Mouse (Mus musculus) frontal cortex, adult (tissue): ENCODE measurements around the gene Gm609.
"Not testable (repeated sequence)": the region's sequence is repeated elsewhere in the genome, so short reads cannot be mapped to it uniquely, and the experiment has no call there.

Experiments
- ATAC-seq: cut with Nextera tagmentation; 2 replicates; pipeline ENCODE4 v1.9.2; 2017; ENCODE audit warnings: mild to moderate bottlenecking, moderate library complexity, mixed read lengths; ENCODE audit not compliant: low TSS enrichment

Gene Gm609

GRCm38 (mm10) chr16:45492927-45493326, at the start of gene Gm609:
TSS of gene Gm609 (minus strand) at chr16:45492969.
- ATAC-seq = no peak

GRCm38 (mm10) chr16:45542108-45542507, 49.3 kb upstream of the Gm609 start:
- ATAC-seq = no peak

- not testable (repeated sequence) for ATAC-seq
Measured at GRCm38 (mm10) chr16:45538342-45538741, 45.6 kb upstream of the Gm609 start.

GRCm38 (mm10) chr16:45535009-45535408, 42.2 kb upstream of the Gm609 start, which contains the start of gene Slc9c1:
TSS of gene Slc9c1 (plus strand) at chr16:45535309.
- no peak for ATAC-seq

GRCm38 (mm10) chr16:45531950-45532349, 39.2 kb upstream of the Gm609 start, which contains the start of gene Gm17783:
TSS of gene Gm17783 (minus strand) at chr16:45532050.
- ATAC-seq = no peak

- ATAC-seq = no peak
Measured at GRCm38 (mm10) chr16:45525551-45525950, 32.8 kb upstream of the Gm609 start.

- no peak for ATAC-seq
Measured at GRCm38 (mm10) chr16:45495326-45495725, 2.6 kb upstream of the Gm609 start.

GRCm38 (mm10) chr16:45476991-45477390, 15.8 kb downstream of the Gm609 start:
- ATAC-seq = no peak

GRCm38 (mm10) chr16:45471836-45472235, 20.9 kb downstream of the Gm609 start:
- not testable (repeated sequence) for ATAC-seq

- ATAC-seq = no peak
Measured at GRCm38 (mm10) chr16:45454762-45455161, 38.0 kb downstream of the Gm609 start.

- no peak for ATAC-seq
Measured at GRCm38 (mm10) chr16:45437230-45437739, 55.5 kb downstream of the Gm609 start.

GRCm38 (mm10) chr16:45435591-45435990, 57.2 kb downstream of the Gm609 start:
- no peak for ATAC-seq

- ATAC-seq = no peak
Measured at GRCm38 (mm10) chr16:45427651-45428050, 65.1 kb downstream of the Gm609 start.

- no peak for ATAC-seq
Measured at GRCm38 (mm10) chr16:45413497-45413896, 79.3 kb downstream of the Gm609 start.

GRCm38 (mm10) chr16:45409064-45409446, 83.7 kb downstream of the Gm609 start:
- ATAC-seq = not testable (repeated sequence)

GRCm38 (mm10) chr16:45408425-45409063, 84.2 kb downstream of the Gm609 start, which contains the start of gene Cd200:
TSS of gene Cd200 (minus strand) at chr16:45409053.
- peak; percentile 87 for ATAC-seq

GRCm38 (mm10) chr16:45407645-45408400, 84.9 kb downstream of the Gm609 start:
- ATAC-seq = peak; percentile 28

- ATAC-seq = 0 out of 2 replicates have a peak, but pooled peaks have one; percentile 28
Measured at GRCm38 (mm10) chr16:45407091-45407490, 85.7 kb downstream of the Gm609 start.

GRCm38 (mm10) chr16:45402951-45403350, 89.8 kb downstream of the Gm609 start:
- ATAC-seq = no peak

GRCm38 (mm10) chr16:45402036-45402435, 90.7 kb downstream of the Gm609 start:
- no peak for ATAC-seq

- ATAC-seq = peak; percentile 64
Measured at GRCm38 (mm10) chr16:45399947-45400555, 92.7 kb downstream of the Gm609 start.

GRCm38 (mm10) chr16:45399411-45399810, 93.4 kb downstream of the Gm609 start:
- ATAC-seq = no peak
